Mouse (Mus musculus) splenic B cell, adult 2 months (primary cell): ENCODE measurements at regions not wholly inside any gene's neighbourhood (a gene's known extent, or its start where the extent isn't known, plus 50 kb on each side); places are given as distances from the start of the nearest gene placed in this dataset.

ENCODE experiments used
- DNase-seq: peaks from one replicate; pipeline ENCODE4 v3.0.0-alpha.2; 2011; ENCODE audit warnings: low read depth, low spot score
- H3K27me3 ChIP-seq: 2 replicates; pipeline ENCODE4 v1.6.1; 2012; ENCODE audit warnings: mild to moderate bottlenecking, low read length, moderate library complexity, mixed read lengths; ENCODE audit not compliant: control insufficient read depth, poor library complexity, insufficient read depth, severe bottlenecking
- H3K36me3 ChIP-seq: 2 replicates; pipeline ENCODE4 v1.6.1; 2012; ENCODE audit warnings: mild to moderate bottlenecking, low read length, moderate library complexity, mixed read lengths; ENCODE audit not compliant: control insufficient read depth, poor library complexity, insufficient read depth, severe bottlenecking

DNA sequence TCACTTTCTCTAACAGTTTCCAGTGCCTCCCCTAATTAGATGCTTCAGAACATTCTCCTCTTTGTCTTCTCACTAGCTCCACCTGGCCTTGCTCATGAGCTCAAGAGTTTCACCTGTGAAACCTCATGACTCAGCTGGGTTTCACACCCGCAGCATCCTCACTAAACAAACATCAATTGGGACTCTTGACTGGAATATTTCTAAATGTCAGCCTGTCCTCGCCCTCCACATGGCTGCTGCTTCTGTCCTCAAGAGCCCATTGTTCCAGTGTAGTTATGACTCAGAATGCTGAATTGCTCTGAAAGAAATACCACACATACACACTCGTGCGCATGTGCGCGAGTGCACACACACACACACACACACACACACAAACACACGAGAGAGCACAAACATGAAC, 407.2 kb downstream of the Prss52 start:
- Histone ChIP-seq H3K27me3 (no peaks in the 10 kb centered on the region), H3K36me3 (no peaks in the 10 kb centered on the region)
- DNase-seq, result no peak

DNA sequence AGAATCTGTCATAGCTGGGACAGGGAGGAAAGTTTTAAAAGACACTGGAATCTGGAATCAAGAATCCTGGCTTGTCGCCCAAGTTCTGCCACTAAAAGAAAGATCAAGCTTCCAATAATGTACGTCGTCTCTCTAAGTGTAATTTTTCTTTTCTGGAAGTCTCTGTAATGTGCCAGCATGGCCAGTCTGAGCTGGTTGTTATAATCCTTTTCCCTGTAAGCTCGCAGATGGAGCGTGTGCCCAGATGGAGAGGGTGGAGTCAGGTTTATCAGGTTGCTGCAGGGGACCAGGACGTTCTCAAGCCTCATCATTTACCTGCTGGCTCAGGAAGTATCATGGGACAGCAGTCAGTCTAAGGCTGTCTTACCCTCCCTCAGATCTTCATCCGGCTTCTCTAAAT, 408.6 kb downstream of the Prss52 start:
- no peak for DNase-seq
- H3K27me3 ChIP-seq, result no peaks in the 10 kb centered on the region; the same call in 1 of the 2 replicates
- no peaks in the 10 kb centered on the region for H3K36me3 ChIP-seq

DNA sequence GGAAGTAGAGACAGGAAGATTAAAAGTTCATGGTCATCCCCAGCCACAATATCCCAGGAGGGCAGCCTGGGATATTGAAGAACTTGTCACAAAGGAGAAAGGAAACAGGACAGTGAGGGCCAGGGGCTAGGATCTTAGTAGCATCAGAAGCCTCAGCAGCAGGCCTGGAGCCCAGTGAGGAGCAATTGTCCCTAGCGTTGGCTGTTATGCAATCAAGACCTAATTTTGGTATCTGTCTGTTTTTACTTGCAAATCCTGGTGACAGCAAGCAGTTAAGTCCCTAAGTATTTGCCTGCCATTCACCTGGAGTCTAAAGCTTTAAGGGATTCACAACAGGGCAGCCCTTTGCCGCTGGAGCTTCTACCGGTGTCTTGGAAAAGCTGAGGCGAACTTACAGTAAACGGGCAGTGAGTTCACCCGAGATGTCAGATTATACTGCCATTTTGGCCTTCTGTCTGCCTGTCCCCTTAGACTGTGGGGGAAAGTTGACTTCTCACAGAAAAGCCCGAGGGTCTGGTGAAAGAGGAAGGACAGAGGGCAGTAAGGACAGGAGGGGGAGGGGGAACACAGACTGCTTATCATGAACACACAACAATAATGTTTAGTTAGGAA, 413.6 kb downstream of the Prss52 start:
- Histone ChIP-seq H3K27me3 (no peaks in the 10 kb centered on the region; the same call in 1 of the 2 replicates), H3K36me3 (no peaks in the 10 kb centered on the region)
- no peak for DNase-seq

DNA sequence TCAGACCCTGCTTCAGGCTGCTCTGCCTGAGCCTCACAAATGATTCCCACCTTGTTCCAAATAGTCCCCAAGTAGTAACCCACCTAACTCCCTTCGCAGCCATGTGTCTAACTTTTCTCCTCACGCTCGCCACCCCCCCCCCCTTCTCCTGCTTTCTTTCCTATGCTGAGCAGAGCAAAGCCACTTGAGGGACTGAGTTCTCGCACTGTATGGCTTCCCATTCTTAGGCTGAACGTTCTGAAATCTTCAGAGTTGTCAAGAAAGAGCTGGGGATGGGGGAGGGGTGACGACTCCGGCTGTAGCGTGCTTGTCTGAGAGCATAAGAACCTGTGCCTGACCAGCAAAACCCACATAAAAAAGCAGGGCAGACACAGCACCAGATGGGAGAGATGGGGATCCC, 420.6 kb downstream of the Prss52 start:
- no peak for DNase-seq
- no peaks in the 10 kb centered on the region for H3K27me3 ChIP-seq
- H3K36me3 ChIP-seq, result no peaks in the 10 kb centered on the region

DNA sequence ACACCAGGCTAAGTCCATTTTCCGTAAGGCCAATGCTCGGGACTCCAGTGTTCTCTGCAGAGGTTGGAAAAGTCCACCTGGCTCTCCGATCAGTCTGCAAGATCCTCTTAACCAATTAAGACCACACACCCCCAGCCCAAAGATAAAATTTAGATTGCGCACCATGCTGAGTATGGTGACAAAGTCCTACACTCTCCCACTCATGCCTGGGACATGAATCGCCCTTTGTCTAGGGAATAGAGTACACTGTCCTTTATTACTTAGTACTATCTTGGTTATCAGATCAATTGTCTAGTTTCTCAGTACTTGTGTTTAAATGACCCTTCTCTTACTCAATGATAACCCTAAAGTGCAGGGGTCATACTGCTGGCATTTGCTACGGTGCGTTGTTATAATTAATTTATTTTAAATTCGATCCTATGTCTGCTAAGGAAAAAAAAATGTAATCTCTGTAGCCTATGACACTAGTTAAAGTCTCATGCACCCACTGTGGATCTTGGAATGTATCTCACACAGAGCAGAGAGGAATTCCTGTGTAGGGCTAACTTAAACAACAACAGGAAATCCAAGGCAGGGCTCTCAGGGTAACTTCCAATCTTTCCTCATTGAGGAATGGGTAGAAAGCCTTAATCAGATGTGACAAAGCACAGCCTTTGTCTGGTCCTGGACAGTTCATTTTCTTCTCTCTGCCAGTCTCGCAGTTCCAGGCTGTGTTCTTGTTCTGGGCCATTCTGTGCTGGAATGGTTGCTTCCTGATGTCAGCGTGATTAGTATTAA, 421.4 kb downstream of the Prss52 start:
- Histone ChIP-seq H3K27me3 (no peaks in the 10 kb centered on the region), H3K36me3 (no peaks in the 10 kb centered on the region)
- DNase-seq, result no peak

DNA sequence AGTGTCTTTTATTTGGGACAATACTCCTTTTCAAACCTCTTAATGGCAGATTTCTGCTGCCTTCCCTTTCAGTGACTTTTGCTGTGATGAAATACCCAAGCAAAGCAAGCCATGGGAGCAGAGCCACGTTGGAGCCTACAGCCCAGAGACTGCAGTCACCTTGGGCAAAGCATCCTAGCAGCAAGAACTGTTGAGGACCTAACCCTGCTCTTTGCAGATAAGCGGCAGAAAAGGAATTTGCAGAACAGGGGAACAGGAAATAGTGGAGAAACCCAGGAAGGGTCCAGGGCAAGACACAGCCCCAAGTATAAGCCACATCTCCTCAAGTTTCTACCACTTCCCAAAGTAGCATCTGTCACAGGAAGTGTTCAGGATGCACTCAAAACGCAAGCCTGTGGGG, 426.5 kb downstream of the Prss52 start:
- H3K27me3 ChIP-seq, result no peaks in the 10 kb centered on the region
- DNase-seq, result no peak
- no peaks in the 10 kb centered on the region for H3K36me3 ChIP-seq

DNA sequence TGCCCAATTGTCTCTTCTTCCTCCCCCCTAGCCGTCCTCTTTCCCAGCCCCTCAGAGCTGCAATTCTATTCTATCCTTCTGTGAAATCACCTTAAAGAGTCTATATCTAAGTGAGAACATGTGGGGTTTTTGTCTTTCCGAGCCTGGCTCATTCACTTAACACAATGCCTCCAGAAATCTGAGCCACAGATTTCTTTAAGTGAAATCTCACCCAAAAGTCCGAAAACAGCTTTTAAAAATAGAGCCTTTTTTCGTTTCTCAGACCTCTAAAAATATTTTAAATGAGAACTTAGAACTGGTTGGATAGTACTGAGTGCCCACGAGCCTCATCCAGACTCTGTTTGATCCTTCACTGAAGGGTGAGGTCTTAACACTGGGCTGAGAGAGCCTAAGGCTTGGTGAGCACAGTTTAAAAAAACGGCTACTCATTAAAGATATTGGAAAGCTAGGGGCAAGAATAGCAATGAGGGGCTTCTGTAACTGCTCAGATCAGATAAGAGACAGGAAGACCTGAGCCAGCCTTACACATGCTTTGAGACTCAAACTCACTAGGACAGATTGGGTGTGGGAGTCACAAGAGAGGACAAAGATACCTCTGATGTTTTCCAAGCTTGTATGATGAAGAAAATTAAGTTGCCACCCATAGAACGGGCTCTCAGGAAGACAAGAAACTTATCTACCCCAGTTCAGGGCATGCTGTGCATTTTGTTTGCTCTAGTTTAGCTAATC, 427.3 kb downstream of the Prss52 start:
- DNase-seq, result no peak
- H3K36me3 ChIP-seq, result no peaks in the 10 kb centered on the region
- no peaks in the 10 kb centered on the region for H3K27me3 ChIP-seq

DNA sequence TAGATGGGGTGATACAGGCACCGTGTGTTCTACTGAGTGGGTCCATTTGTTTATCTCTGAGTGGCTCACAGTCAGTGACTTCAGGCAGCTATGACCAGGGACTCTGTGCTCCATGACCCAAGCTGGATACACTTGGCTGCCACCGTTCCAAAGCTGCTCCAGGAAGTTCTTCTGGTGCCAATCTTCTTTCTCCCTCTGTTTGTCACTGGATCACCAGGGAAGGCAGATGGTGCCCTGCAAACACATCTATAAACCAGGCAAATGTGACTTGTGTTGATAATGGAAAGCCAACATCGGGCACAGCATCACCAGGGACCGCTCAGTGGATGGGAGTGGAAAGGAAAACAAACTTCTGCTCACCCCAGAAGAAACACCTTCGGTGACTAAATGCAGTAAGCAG, 428.3 kb downstream of the Prss52 start:
- no peak for DNase-seq
- H3K36me3 ChIP-seq, result no peaks in the 10 kb centered on the region
- no peaks in the 10 kb centered on the region for H3K27me3 ChIP-seq

DNA sequence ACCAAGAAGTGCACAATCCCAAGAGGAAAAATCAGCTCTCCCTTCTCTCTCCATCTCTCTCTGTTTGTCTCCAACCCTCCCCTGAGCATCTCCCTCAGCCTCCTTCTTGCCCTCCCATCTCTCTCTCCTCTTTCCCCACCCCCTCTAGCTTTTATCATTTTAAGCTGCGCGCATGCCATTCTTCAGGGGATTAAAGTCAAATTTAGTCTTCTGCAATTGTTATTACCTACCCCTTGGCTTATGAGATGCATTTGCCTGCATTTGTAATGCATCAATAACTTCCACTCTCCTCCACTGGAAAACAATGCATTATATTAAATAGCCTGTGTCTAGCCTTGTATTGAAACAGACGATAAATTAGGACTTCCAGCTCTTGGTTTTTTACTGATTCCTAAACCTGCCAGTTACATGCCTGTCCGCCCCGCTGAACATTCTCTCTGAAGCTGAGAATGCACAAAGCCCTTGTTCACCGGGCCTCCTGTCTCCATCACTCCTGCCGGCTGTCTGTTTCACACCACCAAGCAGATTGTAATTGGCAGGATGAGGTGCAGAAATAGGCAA, 429.6 kb downstream of the Prss52 start:
- Histone ChIP-seq H3K36me3 (no peaks in the 10 kb centered on the region), H3K27me3 (no peaks in the 10 kb centered on the region)
- no peak for DNase-seq

DNA sequence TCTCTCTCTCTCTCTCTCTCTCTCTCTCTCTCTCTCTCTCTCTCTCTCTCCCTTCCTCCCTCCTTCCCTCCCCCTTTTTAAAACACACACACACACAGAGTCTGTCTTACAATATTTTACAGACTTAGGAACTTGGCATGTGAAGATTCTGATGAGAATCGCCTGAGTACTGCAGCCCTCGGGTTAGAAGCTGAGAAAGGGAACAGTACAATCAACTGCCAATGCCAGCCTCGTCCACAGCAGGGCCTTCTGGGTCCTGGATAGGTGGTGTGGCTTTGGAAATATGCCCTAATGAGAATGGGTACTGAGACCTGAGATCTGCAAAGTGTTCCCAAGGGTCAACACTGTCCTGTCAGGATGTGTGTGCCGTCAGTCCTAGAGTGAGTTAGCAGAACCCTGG, 430.1 kb downstream of the Prss52 start:
- no peaks in the 10 kb centered on the region for H3K36me3 ChIP-seq
- no peaks in the 10 kb centered on the region for H3K27me3 ChIP-seq
- DNase-seq, result no peak

DNA sequence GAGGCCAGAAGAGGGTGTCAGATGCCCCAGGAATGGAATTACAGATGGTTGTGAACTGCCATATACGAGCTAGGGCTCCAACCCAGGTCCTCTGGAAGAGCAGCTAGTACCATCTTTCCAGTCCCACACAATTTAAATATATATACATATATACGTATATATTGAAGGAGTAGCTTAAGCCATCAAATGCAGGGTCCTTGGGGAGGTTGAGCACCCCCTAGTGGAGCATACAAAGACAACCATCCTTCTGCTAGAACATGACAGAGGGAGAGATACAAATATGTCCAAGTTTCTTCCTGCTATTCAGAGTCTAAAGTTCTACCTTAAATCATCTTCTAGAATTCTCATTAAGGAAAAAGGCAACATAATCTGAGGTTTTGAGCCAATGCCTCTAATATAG, 435.4 kb downstream of the Prss52 start:
- Histone ChIP-seq H3K36me3 (no peaks in the 10 kb centered on the region), H3K27me3 (no peaks in the 10 kb centered on the region)
- DNase-seq, result peak; percentile 28

DNA sequence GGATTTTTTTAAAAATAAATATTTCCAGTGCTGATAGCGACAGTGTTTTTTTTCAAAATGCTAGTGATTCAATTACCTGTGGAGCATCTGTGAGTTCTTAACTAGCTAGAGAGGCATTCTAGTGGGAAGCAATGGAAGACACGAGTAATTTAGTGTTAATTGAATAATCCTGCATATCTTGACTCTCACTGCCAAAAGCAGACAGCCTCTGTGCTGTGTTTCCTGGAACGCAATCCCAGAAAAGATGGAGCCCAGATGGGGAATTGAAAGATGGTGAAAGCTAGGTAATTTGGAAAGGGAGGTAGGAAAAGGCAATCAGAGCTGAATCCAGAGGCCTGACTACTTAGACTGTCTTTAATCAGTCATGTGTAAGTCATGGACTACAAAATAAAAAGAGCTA, 441.0 kb downstream of the Prss52 start:
- no peak for DNase-seq
- Histone ChIP-seq H3K36me3 (no peaks in the 10 kb centered on the region), H3K27me3 (no peaks in the 10 kb centered on the region)

DNA sequence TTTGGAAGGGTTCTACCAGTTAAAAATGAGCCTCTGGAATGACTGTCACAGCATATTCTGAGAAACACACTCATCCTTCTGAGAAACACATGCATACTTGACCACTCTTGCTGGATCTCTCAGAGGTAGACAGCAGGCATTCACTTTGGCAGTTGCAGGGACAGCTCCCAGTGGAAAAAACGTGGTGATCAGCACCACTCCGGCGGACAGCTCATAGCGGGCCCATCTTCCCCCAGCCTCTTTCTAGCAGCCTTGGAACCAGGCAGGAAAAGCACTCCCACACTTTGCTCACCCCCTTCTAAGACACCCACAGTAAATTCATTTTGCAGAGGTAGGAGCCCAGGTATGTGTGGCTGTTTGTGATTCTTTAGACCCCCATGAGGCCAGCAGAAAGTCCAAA, 442.7 kb downstream of the Prss52 start:
- no peaks in the 10 kb centered on the region for H3K27me3 ChIP-seq
- no peak for DNase-seq
- no peaks in the 10 kb centered on the region for H3K36me3 ChIP-seq

DNA sequence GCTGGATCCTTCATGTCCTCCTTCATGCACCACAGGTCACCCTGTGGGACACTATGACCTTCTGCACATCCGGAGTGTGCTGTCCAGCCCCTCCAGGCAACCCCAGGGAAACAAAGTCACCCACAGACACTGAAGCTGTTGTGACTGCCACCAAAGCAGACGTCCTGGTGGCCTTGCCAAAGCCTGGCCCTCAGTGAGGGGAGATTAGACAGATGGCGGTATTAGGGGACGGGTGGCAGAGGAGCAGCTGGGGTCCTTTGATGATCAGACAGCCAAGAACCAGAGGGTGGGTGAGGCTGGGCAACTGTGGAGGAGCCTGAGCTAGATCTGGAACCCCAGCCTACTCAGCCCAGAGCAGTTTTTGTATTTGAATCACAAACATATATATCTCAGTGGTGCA, 448.9 kb downstream of the Prss52 start:
- H3K36me3 ChIP-seq, result no peaks in the 10 kb centered on the region
- no peak for DNase-seq

DNA sequence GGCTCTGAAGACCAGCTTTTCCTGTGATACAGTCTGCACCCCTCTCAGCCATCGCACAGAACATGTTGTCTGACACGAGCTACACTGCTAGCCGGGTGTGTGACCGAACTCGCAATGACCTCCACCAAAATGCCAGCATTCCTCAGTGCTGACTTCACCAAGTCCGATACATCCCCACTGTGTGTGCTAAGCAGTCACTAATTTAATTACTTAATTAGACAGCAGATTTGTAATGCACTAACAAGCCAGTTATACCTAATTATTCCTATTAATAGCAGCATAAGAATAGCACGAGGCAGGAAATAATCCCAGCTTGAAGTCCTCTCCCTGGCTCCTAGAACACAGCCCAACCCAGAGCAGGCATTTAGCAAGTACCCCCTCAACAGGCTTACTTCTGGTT, 452.0 kb downstream of the Prss52 start:
- DNase-seq, result no peak
- H3K27me3 ChIP-seq, result no peaks in the 10 kb centered on the region
- no peaks in the 10 kb centered on the region for H3K36me3 ChIP-seq

More for the DNA sequence above, 448.9 kb downstream of the Prss52 start:
- no peaks in the 10 kb centered on the region for H3K27me3 ChIP-seq
